Mouse (Mus musculus) bone marrow macrophage, adult 2 months (primary cell): ENCODE data around the gene Prdx6.
A peak's percentile ranks its signal among the peaks of the same experiment; 100 is the strongest.

Experiments used
- CTCF ChIP-seq: IDR thresholded peaks from 2 replicates; pipeline ENCODE4 v1.5.1; 2012; ENCODE audit warnings: low read depth, mild to moderate bottlenecking, low read length, moderate library complexity
- POLR2A ChIP-seq: IDR thresholded peaks from 2 replicates; pipeline ENCODE4 v1.6.1; 2012; ENCODE audit warnings: mild to moderate bottlenecking, low read depth, low read length, borderline replicate concordance

- TF ChIP-seq CTCF (no peak), POLR2A (peak; percentile 67; the same call in 1 of the 2 replicates)
These were observed at the start of gene Prdx6 for GRCm38 (mm10) chr1:161250604-161251416.
